Mouse (Mus musculus) hindbrain, embryonic 15.5 days (tissue): ENCODE results near the gene Fbxl7. TPM values are rescaled to one million over a fixed set of nuclear protein-coding genes. Genes with fewer than 3 reads are reported as not detected.
"Not testable (repeated sequence)": the region's sequence is repeated elsewhere in the genome, so short reads cannot be mapped to it uniquely, and the experiment has no call there.

Source experiments
- ATAC-seq: fragments of 200-750 bp; cut with Nextera tagmentation; 2 replicates; pipeline ENCODE4 v1.8.0; 2017; ENCODE audit warnings: low read depth, moderate number of reproducible peaks, moderate TSS enrichment; ENCODE audit not compliant: low FRiP score
- H3K27ac ChIP-seq: fragments of 300-500 bp; sonication (generic); replicated peaks from 2 replicates; pipeline ENCODE4 v1.5.1; 2015; ENCODE audit warnings: mild to moderate bottlenecking, inconsistent platforms
- H3K27me3 ChIP-seq: fragments of 300-500 bp; sonication (generic); 2 replicates; pipeline ENCODE4 v1.6.1; 2015; ENCODE audit warnings: control low read depth, inconsistent platforms
- H3K36me3 ChIP-seq: fragments of 300-500 bp; sonication (generic); 2 replicates; pipeline ENCODE4 v1.6.1; 2015; ENCODE audit warnings: control low read depth, inconsistent platforms
- H3K4me1 ChIP-seq: fragments of 300-500 bp; sonication (generic); replicated peaks from 2 replicates; pipeline ENCODE4 v1.6.1; 2015; ENCODE audit warnings: control low read depth, inconsistent platforms
- H3K4me2 ChIP-seq: fragments of 300-500 bp; sonication (generic); 2 replicates; pipeline ENCODE4 v1.6.1; 2015; ENCODE audit warnings: moderate library complexity, mild to moderate bottlenecking, inconsistent platforms
- H3K4me3 ChIP-seq: fragments of 300-500 bp; sonication (generic); 2 replicates; pipeline ENCODE4 v1.5.1; 2015; ENCODE audit warnings: mild to moderate bottlenecking, inconsistent platforms
- H3K9ac ChIP-seq: fragments of 300-500 bp; sonication (generic); 2 replicates; pipeline ENCODE4 v1.6.1; 2015; ENCODE audit warnings: inconsistent platforms
- H3K9me3 ChIP-seq: fragments of 300-500 bp; sonication (generic); 2 replicates; pipeline ENCODE4 v1.6.1; 2016; ENCODE audit warnings: control low read depth, inconsistent platforms
- WGBS: fragments of 180-500 bp; shearing (Covaris S2); methylation state at CpG from one replicate; pipeline ENCODE4 v1.1.7; 2015; 5-methylcytosine and 5-hydroxymethylcytosine counted together
- polyA plus RNA-seq: library from polyadenylated mRNA; unstranded; fragments of >200 nt; fragmentation: Nextera tagmentation; extraction: Ambion mirVana; gene quantifications from 2 replicates; pipeline ENCODE4 v1.2.1, GENCODE M21; 2015

The Fbxl7 gene
- polyA plus RNA-seq, 1 experiment from 2014 or later: 12.2 TPM

DNA sequence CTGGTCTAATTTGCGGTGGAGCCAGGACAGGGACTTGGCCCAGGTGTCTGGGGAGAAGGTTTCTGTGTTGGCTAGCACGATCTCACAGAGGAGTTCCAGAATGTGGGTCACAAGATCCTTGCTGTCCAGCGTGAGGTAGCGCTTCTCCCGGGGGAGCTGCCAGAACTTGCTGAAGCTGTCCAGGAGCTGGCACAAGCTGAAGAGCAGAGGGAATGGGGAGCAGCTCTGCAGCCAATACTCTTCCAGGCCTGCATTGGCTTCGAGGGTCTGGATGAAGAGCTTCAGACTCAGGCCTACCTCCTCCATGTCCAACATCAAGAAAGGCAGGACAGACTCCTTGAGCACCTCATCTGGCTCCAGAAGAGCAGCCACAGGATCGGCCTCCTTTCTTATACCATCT is 166.0 kb downstream of the Fbxl7 start:
- 97% methylated on average over 6 of the region's 7 CpGs for WGBS
- H3K9ac ChIP-seq, ATAC-seq, H3K36me3 ChIP-seq, H3K4me2 ChIP-seq, H3K27me3 ChIP-seq, H3K4me1 ChIP-seq, H3K9me3 ChIP-seq, H3K4me3 ChIP-seq, H3K27ac ChIP-seq: not testable (repeated sequence)

- WGBS: 29% methylated on average over 5 of the region's 5 CpGs
- peak overlapping the region; percentile 27; the same call in 1 of the 2 replicates for H3K27ac ChIP-seq
- ATAC-seq: no peak
- H3K36me3 ChIP-seq: no peaks in the 10 kb centered on the region
- H3K4me1 ChIP-seq: peaks cover 16% of the 10 kb centered on the region
- H3K27me3 ChIP-seq: no peaks in the 10 kb centered on the region
- no peak overlapping the region for H3K4me2 ChIP-seq
- no peak overlapping the region for H3K4me3 ChIP-seq
- no peak overlapping the region for H3K9ac ChIP-seq
- H3K9me3 ChIP-seq: no peaks in the 10 kb centered on the region
Measured at GRCm38 (mm10) chr15:26718390-26719036, 176.9 kb downstream of the Fbxl7 start.

- peak; percentile 45 for ATAC-seq
- H3K36me3 ChIP-seq: no peaks in the 10 kb centered on the region
- peak overlapping the region; percentile 27; the same call in 1 of the 2 replicates for H3K27ac ChIP-seq
- no peak overlapping the region for H3K4me3 ChIP-seq
- WGBS: 34% methylated on average over 7 of the region's 7 CpGs
- no peak overlapping the region for H3K9ac ChIP-seq
- H3K4me1 ChIP-seq: peaks cover 16% of the 10 kb centered on the region
- H3K9me3 ChIP-seq: no peaks in the 10 kb centered on the region
- no peak overlapping the region for H3K4me2 ChIP-seq
- no peaks in the 10 kb centered on the region for H3K27me3 ChIP-seq
Measured at GRCm38 (mm10) chr15:26717952-26718351, 177.4 kb downstream of the Fbxl7 start.

- Histone ChIP-seq H3K27ac (no peak overlapping the region), H3K9ac (no peak overlapping the region), H3K4me2 (no peak overlapping the region), H3K9me3 (no peaks in the 10 kb centered on the region), H3K27me3 (no peaks in the 10 kb centered on the region), H3K4me3 (no peak overlapping the region), H3K36me3 (no peaks in the 10 kb centered on the region), H3K4me1 (peaks cover 16% of the 10 kb centered on the region)
- 87% methylated on average over 2 of the region's 2 CpGs for WGBS
- no peak for ATAC-seq
Measured at GRCm38 (mm10) chr15:26716181-26716580, 179.2 kb downstream of the Fbxl7 start.

GRCm38 (mm10) chr15:26715635-26716034 is 179.7 kb downstream of the Fbxl7 start:
- Histone ChIP-seq H3K4me3 (no peak overlapping the region), H3K27ac (no peak overlapping the region)

GRCm38 (mm10) chr15:26712271-26712670 is 183.1 kb downstream of the Fbxl7 start:
- 49% methylated on average over 7 of the region's 7 CpGs for WGBS
- Histone ChIP-seq H3K4me2 (no peak overlapping the region), H3K4me3 (no peak overlapping the region), H3K9me3 (no peaks in the 10 kb centered on the region), H3K27ac (no peak overlapping the region), H3K9ac (no peak overlapping the region), H3K36me3 (no peaks in the 10 kb centered on the region), H3K27me3 (no peaks in the 10 kb centered on the region), H3K4me1 (peaks cover 7% of the 10 kb centered on the region)
- no peak for ATAC-seq

More at GRCm38 (mm10) chr15:26715635-26716034, 179.7 kb downstream of the Fbxl7 start:
- no peak overlapping the region for H3K9ac ChIP-seq
- no peak overlapping the region for H3K4me2 ChIP-seq
- H3K9me3 ChIP-seq: no peaks in the 10 kb centered on the region
- no peaks in the 10 kb centered on the region for H3K27me3 ChIP-seq
- WGBS: 57% methylated on average over 5 of the region's 5 CpGs
- ATAC-seq: no peak
- H3K4me1 ChIP-seq: peaks cover 16% of the 10 kb centered on the region
- H3K36me3 ChIP-seq: no peaks in the 10 kb centered on the region

DNA sequence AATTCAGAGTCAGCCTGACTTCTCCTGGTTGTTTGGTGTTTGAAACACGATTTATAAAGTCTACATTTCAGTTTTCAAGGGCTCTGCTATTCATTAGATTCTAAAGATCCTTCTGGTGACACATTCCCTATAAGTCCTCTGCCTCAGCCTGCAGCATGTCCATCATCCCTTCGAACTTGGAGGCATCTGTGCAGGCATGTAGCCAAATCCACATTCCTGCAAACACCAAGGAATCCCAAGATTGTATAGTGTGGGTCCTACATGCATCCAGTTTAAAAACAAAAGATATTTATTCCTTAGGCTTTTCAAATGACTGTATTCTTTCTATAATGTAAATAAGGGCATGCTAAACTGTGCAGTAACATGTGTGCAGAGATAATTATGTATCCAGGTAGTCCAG is 190.4 kb downstream of the Fbxl7 start:
- Histone ChIP-seq H3K27me3 (no peaks in the 10 kb centered on the region), H3K4me3 (no peak overlapping the region), H3K36me3 (no peaks in the 10 kb centered on the region), H3K9ac (no peak overlapping the region), H3K4me1 (no peaks in the 10 kb centered on the region), H3K27ac (no peak overlapping the region), H3K4me2 (no peak overlapping the region), H3K9me3 (no peaks in the 10 kb centered on the region)
- WGBS: 66% methylated on average over 2 of the region's 2 CpGs
- no peak for ATAC-seq

DNA sequence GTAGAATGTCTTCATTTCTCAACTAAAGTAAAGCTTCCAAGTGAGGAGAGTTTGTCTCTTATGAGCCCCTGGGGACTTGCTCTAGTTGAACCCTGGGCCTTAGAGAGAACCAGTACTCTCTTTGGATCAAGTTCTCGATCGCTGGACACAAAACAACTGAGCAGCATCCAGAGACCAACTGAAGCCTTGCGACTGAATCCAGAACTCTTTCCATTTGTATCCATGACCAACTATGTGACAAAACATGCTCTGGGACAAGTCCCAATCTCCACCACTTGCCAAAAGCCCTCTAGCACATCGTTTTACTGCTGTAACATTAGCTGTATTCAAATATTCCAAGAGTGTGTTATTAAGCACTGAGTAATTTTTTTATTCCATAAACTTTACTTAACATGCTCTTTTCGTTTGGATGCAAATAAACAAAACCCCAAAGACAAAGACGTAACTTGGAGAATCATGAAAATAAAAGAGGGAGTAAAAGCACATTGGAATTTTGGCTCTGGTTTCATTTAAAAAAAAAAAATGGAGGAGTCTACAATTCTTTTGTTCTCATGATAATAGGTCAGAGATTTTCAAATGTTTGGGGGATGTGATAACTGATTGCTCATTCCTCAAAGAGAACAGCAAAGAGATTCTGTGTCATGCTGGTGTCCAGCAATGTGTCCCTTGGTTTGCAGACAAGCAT is 192.1 kb downstream of the Fbxl7 start:
- ATAC-seq: no peak

DNA sequence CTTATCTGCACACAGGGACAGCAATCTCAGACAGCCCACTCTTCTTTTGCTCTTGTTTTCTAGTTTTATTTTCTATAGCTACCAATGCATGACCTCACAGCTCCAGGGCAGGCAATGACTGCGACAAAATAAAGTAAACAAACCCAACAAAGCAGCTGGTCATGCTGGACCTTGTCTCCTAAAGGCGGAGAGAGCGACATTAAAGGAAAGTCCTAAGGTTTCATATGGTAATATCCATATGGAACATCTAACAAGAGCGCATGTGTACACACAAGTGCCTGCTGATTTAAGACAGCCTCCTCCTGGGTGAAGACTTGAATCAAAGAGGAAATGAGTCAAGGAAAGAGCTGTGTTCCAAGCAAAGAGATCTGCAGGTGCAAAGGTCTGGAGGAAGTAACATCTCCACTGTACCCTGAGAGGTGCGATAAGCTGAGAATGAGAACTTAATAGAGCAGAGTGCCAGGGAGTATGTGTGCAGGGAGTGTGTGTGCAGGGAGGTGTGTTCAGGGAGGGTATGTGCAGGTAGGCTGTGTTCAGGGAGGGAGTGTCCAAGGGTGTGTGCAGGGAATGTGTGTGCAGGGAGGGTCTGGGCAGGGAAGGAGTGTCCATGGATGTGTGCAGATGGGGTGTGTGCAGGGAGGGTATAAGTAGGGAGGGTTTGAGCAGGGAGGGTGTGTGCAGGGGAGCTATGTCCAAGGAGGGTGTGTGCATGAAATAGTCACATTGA is 193.3 kb downstream of the Fbxl7 start:
- WGBS: 53% methylated on average over 5 of the region's 5 CpGs
- no peaks in the 10 kb centered on the region for H3K9me3 ChIP-seq

More for the DNA sequence above, 192.1 kb downstream of the Fbxl7 start:
- H3K4me3 ChIP-seq: no peak overlapping the region
- WGBS: 85% methylated on average over 6 of the region's 6 CpGs
- no peaks in the 10 kb centered on the region for H3K9me3 ChIP-seq
- no peak overlapping the region for H3K27ac ChIP-seq
- no peaks in the 10 kb centered on the region for H3K27me3 ChIP-seq
- H3K4me2 ChIP-seq: no peak overlapping the region
- no peaks in the 10 kb centered on the region for H3K36me3 ChIP-seq
- no peaks in the 10 kb centered on the region for H3K4me1 ChIP-seq
- no peak overlapping the region for H3K9ac ChIP-seq

GRCm38 (mm10) chr15:26693075-26693474 is 202.3 kb downstream of the Fbxl7 start:
- no peaks in the 10 kb centered on the region for H3K36me3 ChIP-seq
- H3K4me1 ChIP-seq: peaks cover 15% of the 10 kb centered on the region
- H3K27ac ChIP-seq: no peak overlapping the region
- H3K4me3 ChIP-seq: no peak overlapping the region
- no peaks in the 10 kb centered on the region for H3K27me3 ChIP-seq
- no peaks in the 10 kb centered on the region for H3K9me3 ChIP-seq
- no peak overlapping the region for H3K4me2 ChIP-seq
- H3K9ac ChIP-seq: no peak overlapping the region
- 40% methylated on average over 3 of the region's 3 CpGs for WGBS
- peak; percentile 63; the same call in 1 of the 2 replicates for ATAC-seq

More for the DNA sequence above, 193.3 kb downstream of the Fbxl7 start:
- Histone ChIP-seq H3K4me3 (no peak overlapping the region), H3K4me2 (no peak overlapping the region), H3K27ac (no peak overlapping the region), H3K9ac (no peak overlapping the region), H3K4me1 (no peaks in the 10 kb centered on the region), H3K36me3 (no peaks in the 10 kb centered on the region), H3K27me3 (no peaks in the 10 kb centered on the region)
- no peak for ATAC-seq

GRCm38 (mm10) chr15:26688472-26689104 is 206.8 kb downstream of the Fbxl7 start:
- no peak overlapping the region for H3K4me2 ChIP-seq
- peak; percentile 72 for ATAC-seq
- H3K27ac ChIP-seq: peak overlapping the region; percentile 18; the same call in 1 of the 2 replicates
- H3K9me3 ChIP-seq: no peaks in the 10 kb centered on the region
- H3K36me3 ChIP-seq: no peaks in the 10 kb centered on the region
- WGBS: 50% methylated on average over 10 of the region's 10 CpGs
- no peak overlapping the region for H3K9ac ChIP-seq
- H3K4me1 ChIP-seq: peaks cover 15% of the 10 kb centered on the region
- H3K27me3 ChIP-seq: no peaks in the 10 kb centered on the region
- no peak overlapping the region for H3K4me3 ChIP-seq
